Mouse (Mus musculus) cerebellum, adult 2 months (tissue): ENCODE data around the gene Cdc37l1.

ENCODE experiments used
- CTCF ChIP-seq: fragments of 200-500 bp; IDR thresholded peaks from 2 replicates; pipeline ENCODE4 v1.5.1; 2011; ENCODE audit warnings: low read depth, mild to moderate bottlenecking, control low read depth, low read length, moderate library complexity, borderline replicate concordance; ENCODE audit not compliant: insufficient read depth
- POLR2A ChIP-seq: fragments of 200-500 bp; IDR thresholded peaks from 2 replicates; pipeline ENCODE4 v1.6.1; 2011; ENCODE audit warnings: low read length, control low read depth, borderline replicate concordance; ENCODE audit not compliant: insufficient read depth

- TF ChIP-seq CTCF (no peak), POLR2A (no peak)
These were observed 68.6 kb downstream of the Cdc37l1 start for GRCm38 (mm10) chr19:29058741-29059140.
